Mouse (Mus musculus) bone marrow macrophage, adult 2 months (primary cell): Measurements from ENCODE around the gene Armc9.

Experiments used
- CTCF ChIP-seq: IDR thresholded peaks from 2 replicates; pipeline ENCODE4 v1.5.1; 2012; ENCODE audit warnings: low read depth, mild to moderate bottlenecking, low read length, moderate library complexity
- POLR2A ChIP-seq: IDR thresholded peaks from 2 replicates; pipeline ENCODE4 v1.6.1; 2012; ENCODE audit warnings: mild to moderate bottlenecking, low read depth, low read length, borderline replicate concordance

DNA sequence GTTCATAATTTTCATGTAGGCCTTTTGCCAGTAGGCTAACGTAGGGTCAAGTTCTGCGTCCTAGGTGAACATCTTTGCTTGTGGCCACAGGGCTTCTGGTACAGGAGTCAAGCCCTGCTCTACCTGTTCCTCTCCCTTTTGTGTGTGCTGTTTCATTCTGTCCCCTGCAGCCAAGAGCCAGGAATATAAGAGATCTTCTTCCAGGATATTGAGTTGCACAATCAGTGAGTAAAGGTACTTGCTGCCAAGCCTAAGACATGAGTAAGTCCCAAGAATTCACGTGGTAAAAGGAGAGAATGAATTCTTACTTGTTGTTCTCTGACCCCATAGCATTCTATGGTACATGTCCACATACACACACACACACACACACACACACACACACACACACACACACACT is 138.5 kb downstream of the Armc9 start:
- TF ChIP-seq POLR2A = no peak
- no peak for TF ChIP-seq CTCF
